Mouse (Mus musculus) right cerebral cortex, adult 18-20 months (tissue): ENCODE measurements around the gene Ostf1.

Experiments
- DNase-seq: peaks from one replicate; pipeline ENCODE4 v3.0.0; 2022; ENCODE audit warnings: mixed read lengths

Gene Ostf1

DNA sequence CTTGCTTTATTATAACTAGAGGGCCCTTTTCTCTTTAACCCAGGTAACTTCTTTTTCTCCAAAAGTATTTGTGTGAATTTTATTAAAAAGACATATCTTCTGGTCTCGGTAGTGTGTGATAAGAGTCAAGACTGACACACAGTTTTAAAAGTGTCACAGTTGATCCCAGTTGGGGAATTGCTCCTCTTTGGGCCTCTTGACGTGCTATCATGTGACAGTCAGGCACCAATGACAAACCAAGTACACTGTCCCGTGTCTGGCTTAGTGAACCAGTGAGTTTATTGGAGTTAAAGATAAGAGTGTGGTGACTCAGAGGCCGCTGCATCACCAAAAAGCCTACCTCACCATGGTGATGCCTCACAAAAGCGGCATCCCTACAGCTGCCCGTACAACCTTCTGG, 12.5 kb upstream of the Ostf1 start:
- DNase-seq, result no peak

DNA sequence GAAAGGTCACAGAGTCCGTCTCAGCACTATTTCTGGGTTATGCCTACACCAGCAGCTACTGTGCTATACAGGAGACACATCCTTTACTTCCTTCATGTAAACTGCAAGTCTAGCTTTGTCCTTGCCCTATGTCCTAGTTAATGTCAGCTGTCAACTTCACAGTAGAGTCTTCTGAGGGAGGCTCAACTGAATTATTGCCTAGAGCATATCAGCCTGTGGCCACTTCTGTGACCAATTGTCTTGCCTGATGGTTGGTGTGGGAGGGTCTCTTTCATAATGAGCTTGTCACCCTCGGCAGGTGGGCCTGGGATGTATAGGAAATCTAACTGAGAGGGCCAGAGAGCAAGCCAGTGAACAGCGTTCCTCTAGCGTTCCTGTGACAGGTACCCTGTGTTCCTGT, 11.8 kb upstream of the Ostf1 start:
- DNase-seq, result no peak

DNA sequence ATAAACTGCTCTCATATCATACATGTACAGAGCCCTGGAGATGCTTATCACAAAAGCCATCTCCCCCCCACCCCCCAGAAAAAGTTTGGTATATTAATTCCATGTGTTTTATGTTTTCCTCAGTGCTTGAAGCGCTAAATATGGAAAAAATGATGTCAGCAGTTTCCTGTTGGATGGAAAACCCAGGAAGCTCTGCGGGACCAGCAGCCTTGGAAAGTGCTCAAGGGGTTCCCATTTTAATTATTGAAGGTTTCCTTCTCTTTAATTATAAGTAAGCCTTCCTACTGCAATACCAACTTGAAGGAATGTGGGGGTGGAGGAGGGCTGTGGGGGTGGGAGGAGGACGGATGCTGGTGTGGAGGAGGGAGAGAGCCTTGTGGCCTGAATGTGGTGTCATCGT, 9.4 kb upstream of the Ostf1 start:
- no peak for DNase-seq

DNA sequence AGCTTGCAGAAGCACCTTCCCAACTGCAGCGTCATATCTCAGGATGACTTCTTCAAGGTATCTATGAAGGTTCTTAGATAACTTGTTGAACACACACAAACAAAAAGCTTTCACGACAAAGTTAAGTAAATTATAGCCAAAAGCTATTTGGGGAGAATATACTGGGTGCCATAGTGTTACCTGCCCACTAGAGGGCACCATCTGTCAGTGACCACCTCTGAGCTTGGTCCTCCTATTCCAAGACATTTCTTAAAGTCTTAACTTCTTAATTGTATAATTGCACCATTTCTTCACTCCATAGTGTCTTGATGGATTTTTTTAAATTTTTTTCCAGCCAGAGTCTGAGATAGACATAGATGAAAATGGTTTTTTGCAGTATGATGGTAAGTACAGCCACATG, 7.9 kb upstream of the Ostf1 start:
- DNase-seq, result no peak

DNA sequence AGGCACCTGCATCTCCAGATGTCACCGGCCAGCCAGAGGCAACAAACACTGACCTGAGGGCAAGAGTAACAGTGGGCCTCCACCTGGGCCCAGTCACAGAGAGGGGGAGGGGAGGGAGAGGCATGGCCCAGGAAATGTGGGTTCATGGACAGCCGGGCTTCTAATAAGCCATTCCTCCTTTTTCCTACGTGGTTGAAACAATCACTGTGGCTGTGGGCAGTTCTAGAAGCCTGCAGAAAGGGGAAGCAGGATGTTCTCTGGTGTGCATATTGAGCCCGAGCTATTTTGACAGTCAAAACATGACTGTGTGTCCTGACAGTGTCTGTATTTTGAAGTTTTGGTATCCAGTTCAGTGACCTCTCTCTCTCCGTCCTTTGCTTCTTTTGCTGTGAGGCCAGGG, 7.3 kb upstream of the Ostf1 start:
- no peak for DNase-seq

DNA sequence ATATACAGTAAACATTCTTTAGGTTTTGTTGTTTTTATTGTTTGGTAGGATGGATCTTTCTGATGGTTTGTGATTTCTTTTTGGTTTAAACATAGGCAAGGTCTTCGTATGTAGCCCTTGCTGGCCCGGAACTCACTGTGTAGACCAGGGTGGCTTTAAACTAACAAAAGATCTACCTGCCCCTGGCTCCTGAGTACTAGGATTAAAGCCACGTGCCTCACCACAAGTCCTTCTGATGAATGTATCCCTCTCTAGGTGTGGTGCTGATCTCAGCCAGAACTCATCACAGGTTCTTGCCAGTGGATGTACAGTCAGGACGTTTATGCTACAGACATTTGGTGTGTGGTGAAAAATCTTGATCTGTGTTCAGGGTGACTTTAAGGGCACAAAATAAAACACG, 6.3 kb upstream of the Ostf1 start:
- DNase-seq, result no peak

DNA sequence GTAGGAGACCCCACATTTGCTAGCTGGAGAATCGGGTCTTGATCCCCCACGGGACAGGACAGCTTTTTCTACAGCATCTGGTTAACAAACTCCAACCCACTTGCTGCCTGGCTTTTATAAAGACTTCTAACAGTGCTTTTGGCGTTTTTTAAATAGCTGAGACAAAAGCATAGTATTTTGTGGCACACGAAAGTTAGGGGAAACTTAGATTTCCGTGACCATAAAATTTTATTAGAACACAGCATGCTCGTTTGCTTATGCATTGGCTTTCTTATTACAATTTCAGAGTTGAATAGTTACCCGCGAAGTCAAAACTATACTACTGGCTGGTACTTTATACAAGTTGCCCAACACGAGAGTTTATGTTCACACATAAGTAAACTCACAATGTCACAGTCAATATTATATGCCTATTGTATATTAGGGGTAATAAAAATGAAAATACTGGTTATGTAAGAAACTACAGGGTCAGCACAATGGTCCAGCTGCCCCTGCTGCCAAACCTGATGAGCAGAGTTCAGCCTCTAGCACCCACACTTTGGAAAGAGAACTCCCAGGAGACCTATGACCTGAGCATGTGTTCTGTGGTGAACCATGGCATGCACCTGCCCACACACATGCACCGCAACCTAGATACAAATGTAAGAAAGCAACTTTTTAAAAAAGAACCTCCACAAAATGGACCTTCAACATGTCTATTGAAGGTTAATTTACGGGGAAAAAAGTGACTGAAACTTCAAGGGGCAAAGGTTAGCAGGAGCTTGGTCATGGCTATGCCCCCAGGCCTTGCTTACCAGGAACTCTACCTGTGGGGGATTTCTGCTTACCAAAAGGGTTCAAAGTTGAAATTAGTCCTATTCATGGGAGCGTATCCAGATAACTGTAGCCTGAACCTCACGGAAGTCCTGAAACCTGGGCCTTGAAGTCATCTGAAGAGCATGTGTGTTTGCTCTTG, 885 bp upstream of the Ostf1 start:
- DNase-seq, result no peak

DNA sequence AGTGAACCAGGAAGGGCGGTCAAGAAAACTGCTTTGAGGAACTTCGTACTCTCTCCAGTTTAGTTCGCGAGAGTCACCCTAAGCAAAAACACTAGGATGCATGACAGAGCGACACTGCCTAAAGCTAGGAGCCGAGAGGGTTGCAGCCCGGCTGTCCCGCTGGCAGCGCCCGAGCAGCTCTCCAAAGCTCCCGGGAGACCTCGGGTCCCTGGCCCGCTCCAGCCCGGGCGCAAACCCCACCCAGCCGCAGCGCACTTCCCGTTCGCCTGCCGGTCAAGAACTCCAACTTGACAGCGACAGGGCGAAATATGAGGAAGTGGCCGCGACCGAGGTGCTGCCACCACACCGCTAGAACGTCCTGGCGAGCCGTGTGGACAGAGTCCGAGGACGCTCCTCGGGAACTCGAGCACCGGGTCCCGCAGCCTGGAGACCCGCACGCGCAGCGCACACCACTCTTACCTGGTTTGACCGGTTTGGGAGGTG, 421 bp downstream of the Ostf1 start:
- peak; percentile 32 for DNase-seq

DNA sequence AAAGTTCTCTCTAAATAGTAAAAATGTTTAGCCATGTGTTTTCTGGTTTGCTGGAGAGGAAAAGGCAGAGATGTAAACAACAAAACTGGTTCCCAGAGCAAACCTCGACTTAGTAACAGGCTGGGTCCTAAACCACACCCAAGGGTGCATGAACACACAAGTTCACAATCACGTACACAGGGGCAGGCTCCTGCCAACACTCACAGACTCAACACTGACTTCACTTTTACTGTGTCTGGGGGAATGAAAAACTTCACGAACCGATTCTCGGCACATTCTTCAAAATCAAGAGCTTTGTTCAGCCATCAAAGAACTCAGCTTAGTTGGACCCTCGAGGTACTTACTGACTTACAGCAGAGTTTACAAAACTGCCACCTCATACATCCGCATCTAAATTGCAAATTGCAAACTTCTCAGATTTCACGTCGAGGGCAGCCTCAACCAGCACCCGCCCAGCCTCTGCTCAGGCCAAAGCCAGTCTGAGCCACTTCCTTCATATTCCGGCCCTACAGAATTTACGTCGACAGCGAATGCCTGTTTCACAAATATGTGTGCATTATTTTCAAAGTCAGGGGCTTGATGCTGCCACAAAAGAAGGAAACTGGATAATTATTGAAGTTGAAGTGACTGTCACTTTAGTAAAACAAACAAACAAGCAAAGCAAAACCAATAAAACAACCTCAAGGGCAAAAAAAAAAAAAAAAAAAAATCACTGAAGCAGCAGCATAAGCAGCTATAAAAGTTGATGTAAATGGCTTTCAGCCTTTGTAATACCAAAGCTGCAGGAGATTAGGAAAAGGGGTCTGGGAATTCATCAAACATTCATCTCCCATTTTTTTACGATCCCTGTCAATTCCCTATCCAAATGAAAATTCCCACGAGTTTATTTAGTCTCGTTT, 1.2 kb downstream of the Ostf1 start:
- DNase-seq, result no peak

DNA sequence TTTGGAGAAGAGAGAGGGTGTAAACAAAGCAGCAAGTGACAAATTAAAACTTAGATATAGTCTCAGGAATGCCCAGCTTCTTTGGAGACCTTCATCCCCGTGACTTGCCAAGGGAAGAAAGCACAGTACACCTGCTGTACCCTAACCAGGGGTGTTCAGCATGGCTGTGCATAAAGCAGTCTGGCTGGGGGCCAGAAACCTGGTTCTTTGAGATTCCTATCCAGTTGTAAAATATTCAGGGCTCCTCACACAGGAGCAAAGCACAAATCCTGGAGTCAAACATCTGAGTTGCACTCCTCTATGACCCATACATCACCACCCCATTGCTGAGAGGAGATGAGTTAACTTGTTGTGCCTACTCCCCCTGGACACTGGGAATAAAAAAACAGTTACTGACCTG, 2.0 kb downstream of the Ostf1 start:
- DNase-seq, result no peak

DNA sequence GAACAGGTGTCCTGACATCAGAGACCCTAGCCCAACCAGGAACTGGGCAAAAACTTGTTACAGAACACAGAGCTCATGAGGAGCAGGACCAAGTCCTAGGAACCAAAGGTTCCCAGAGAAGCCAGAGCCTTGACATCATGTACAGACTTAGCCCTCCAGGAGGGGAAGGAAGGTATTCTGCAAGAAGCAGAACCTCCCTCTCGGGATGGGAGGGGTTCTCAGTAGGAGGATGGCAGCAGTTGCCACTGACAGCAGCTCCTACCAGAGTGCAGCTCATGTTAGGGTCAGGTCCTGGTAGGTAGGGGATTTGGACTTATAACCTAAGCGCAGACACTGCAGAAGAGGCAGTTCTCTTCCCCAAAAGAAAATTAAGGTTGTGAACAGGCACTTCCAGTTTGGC, 7.7 kb downstream of the Ostf1 start:
- DNase-seq, result no peak

DNA sequence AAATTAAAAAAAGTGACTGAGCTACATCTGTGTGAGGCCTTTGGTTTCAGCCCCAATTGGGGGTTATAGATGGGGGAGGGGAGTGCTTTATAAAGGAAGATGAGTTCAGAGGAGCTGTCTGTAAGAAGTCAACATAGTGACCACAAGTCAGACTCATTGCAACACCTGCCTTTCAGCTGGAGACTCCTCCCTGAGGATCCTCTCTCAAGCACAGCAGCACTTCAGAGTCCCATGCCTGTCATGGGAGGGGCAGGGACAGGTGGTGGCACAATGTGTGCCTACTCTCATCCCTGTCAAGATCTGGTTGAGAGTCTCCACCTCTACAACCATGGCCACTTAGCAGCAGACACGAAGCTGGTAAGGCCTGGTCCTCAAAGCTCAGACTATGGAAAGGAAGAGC, 11.9 kb downstream of the Ostf1 start:
- DNase-seq, result no peak

DNA sequence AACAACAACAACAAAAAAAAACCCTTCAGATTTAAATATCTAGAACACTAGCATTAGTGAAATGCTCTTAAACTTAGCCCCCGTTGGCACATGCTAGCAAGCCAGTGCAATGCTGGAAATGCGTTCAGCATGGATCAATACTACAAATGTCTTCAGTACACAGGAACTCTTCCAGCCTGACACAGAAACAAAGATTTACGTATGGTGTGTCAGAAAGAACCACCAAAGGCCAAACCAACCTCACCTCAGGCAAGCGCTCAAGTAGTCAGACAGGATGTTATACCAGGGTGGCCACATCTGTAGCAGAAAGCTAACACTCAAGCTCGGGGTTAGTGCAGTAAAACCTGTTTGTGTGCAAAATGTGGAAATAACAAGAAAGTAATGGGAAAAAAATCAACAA, 12.6 kb downstream of the Ostf1 start:
- no peak for DNase-seq

DNA sequence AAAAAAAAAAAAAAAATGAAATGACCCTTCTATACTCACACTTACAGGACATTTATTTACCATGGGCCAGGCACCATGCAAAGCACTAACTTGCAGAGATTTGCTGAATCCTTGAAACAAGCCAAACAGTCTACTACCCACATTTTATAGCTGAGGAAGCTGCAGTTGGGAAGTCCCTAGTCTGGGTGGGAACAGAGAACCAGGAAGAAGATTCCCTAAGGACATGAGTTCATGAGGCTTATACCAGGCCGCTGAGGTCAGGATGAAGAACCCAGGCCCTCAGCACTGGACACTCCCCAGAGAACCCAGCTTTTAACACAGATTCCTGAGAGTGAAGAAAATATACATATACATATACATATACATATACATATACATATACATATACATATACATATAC, 14.1 kb downstream of the Ostf1 start:
- DNase-seq, result no peak

DNA sequence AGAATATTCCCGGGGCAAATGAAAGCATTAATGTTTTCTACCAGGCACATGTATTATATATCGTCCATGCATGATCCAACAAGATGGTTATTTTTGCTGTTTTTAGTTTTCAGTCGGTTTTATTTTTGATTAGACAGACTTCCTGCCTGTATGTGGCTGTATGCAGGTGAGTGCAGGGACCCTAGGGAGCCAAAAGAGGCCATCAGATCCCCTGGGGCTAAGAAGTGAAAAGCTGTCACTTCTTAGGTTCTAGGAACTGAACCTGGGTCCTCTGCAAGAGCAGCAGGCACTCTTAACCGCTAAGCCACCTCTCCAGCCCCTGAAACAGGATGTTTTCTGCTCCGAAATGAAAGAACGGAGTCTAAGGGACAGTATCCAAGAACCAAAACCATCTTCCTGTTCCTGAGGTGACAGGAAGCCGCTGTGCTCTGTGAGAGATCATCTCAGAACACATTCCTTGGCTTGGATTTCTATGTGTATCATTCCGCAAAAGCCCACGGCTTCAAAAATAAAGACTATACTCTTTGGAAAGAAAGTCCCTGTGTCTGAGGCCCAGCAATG, 15.9 kb downstream of the Ostf1 start:
- no peak for DNase-seq

DNA sequence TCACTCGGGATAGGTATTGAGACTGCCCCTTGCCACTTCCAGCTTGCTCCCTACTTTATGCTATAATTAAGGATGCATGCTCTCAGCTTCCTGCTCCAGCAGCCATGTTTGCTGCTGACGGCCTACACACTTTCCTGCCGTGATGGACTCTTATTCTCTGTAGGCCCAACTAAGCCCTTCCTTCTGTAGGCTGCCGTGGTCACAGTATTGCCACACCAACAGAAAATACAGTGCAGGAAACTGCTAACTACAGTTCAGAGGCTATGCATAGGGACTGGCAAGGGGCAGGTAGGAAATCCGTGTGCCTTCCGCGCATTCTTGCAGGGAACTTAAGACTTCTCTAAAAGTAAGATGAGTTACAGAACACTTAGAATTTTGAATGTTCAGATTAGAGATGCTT, 17.3 kb downstream of the Ostf1 start:
- no peak for DNase-seq

DNA sequence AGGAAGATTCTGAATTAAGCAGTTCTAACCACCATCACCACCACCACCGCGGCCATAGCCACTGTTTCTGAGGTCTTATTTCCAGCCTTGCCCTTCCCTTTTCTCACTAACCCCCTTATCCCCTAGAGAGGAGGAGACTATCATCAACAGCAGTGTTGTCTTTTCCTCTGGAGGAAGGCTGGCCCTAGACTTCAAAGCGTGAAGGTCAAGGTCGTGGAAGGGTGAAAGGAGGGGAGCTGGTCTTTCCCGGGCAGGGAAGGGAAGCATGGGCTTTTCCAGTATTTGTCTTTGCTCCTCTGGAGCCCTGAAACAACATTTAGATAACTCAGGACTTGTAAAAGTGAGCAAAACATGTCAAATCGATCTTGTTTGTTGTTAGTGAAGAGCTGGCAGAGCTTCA, 22.6 kb downstream of the Ostf1 start:
- DNase-seq, result no peak

DNA sequence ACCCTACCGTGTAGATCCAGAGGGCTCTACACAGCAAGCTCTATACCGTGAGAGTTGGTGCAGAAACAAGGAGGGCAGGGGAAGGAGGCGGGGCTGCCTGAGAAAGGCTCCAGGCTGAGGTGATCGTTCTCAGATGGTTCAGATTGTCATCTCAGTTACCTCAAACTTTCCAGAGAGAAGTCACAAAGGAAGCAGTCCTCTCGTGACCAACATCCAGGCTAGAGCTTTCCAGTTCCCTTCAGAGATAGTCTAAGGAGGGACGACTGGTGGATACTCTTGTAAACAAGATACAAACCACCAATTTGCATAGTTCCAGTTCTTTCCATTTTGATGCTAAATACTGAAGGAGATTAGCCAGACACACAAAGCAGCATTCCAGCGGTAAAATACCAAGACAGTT, 23.7 kb downstream of the Ostf1 start:
- DNase-seq, result no peak

DNA sequence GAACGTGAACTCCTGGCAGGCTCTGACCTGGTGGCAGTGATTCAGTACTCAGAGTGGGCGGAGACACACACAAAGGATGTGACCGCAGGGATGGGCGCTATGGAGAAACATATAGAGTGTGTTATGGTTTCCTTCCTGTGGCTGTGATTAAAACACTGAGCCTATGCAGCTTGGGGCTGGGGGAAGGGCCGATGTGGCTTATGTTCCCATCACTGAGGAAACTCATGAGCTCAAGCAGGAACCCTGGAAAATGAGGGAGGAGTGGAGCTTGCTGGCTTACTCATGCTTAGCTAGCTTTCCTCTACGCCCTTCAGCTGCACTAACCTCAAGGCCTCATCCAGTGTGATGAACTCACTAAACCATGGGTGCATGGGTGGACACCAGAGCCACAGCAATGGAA, 28.6 kb downstream of the Ostf1 start:
- no peak for DNase-seq

DNA sequence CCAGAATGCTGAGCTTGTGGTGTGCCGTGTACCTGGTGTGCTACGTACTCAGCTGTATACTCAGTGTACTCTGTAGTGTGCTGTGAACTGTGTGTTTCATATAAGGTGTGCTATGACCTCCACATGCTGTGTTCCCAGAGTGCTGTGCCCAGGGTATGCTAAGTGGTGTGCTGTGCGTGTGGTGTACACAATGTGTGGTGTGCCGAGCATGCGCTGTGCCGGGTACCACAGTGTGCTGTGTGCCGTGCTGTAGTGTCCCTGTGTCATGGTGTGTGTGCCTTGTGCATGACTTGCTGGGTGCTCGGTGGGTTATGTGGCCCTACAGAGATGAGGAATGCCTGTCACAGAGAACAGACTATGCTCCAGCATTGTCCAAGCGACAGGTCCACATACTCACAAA, 31.0 kb downstream of the Ostf1 start:
- no peak for DNase-seq

DNA sequence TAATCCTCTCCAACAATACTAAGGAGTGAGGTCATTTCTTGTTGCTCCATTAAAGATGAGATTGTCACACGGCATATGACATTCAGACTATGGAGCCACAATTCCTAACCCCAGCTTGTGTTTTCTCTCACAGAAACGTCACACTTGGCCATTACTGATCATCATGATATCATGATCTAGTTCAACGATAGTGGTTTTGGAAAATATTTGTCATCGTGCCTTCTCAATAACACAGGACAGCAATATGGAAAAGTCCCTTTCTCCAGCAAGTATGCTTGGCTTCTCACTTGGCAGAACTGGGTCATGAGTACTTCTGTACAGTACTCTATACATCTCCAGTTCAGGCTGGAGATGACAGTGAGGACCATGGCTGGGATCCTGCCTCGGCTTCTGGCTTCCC, 32.0 kb downstream of the Ostf1 start:
- DNase-seq, result no peak

DNA sequence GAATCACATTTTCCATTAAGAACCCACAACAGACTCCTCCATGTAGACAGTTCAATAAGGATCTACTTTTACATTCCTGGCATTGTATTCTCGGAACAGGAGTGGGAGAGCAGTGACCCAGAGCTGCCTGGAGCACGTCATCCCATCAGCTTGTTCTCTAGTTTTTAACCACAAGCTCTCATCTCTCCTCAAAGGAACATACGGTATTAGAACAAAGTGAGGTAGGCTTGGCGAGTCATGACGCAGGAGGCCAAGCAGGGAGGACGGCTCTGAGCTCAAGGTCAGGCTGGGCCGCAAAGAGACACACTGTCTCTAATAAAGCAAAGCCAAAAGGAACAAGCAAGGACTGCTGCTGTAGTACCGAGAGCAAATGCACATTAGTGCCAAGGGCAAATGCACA, 32.6 kb downstream of the Ostf1 start:
- DNase-seq, result no peak

DNA sequence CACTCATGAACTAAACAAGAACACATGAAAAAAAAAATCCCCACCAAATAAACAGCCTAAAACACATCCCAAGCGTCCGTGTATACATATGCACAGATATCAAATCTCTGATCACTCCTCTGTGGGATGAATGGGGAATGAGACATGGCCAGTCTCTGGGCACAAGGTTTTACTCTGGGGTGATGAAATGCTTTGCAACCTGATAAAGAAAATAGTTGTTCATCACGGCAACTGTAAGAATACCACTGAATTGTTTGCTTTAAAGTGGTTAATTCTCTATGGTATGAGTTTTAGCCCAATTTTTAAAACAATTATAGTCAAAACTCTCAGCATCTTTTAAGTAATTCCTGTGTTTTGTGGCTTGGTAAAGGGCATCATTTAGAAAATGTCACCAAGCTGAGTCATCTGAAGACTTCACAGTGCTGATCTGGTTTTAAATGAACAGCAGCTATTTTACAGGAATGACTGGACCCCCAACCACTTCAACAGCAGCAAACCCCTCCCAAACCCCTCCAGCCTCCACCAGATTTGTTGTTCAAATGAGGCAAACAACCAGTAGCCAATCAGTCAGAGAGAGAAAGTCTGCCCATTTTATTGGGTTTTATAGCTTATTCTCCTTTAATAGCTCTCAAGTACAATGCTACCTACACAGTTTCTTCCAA, 33.2 kb downstream of the Ostf1 start:
- DNase-seq, result no peak
